Comparison of ENCODE assay signal across 28 mouse cellular contexts in the genomic region with DNA sequence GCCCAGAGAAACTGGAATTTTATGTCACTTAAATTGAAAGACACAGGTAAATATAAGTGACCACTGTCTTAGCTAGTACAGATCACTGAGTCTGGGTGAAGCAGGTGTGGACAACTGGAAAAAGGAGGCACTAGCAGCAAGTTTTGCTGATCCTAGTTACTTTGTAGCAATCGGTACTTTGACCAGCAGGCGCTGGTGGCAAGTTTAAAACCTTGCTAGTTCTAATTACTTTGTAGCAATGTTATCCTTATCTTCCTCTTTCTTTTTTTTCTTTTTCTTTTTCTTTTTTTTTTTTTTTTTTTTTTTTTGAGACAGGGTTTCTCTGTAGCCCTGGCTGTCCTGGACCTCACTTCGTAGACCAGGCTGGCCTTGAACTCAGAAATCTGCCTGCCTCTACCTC. TPM values are rescaled to one million over a fixed set of nuclear protein-coding genes. Genes with fewer than 3 reads are reported as not detected.
DNase-seq lines count a peak whose midpoint lies in the region; TF ChIP-seq lines count a peak whose summit lies in the region.
"Had no signal": no experiment of that assay in that cellular context is flagged by ENCODE, and none has a peak within 500 bp of the region (broad histone marks: within the 10 kb centered on the region; RNA-seq: fewer than 3 reads in every experiment).

No protein-coding gene starts in this region.

- H3K4me3 ChIP-seq in ES-Bruce4 (ENCODE audit: low read depth, low read length) (no peak overlapping the region), ES-E14 (ENCODE audit: insufficient read depth in 1 of 2, low read depth in 1 of 2, low read length in 2 of 2, poor library complexity in 1 of 2, severe bottlenecking in 1 of 2) (no peak overlapping the region), MEL (ENCODE audit: control insufficient read depth in 1 of 2, insufficient read depth in 1 of 2, low read depth in 2 of 2, low read length in 2 of 2) (no peak overlapping the region)

- no peaks in the 10 kb centered on the region for H3K79me2 ChIP-seq in MEL (ENCODE audit: control insufficient read depth, insufficient read depth, low read length, poor library complexity)

- H3K27ac ChIP-seq in ES-Bruce4 (ENCODE audit: insufficient read depth, low read length): peak overlapping the region; percentile 81
- peak overlapping the region; percentile 84; the same call in 1 of the 2 replicates for H3K27ac ChIP-seq in ES-E14 (ENCODE audit: insufficient read depth, low read depth, low read length, poor library complexity, severe bottlenecking)
- no peak overlapping the region for H3K27ac ChIP-seq in MEL (ENCODE audit: control insufficient read depth, low read depth, low read length)

- peak; percentile 66 for DNase-seq in testis, postnatal 14 days (ENCODE audit: low spot score)
- no peak for DNase-seq in testis, postnatal 10 days (ENCODE audit: low spot score)
- no peak for DNase-seq in ES-E14 (ENCODE audit: low read depth, low spot score)
- no peak for DNase-seq in MEL (ENCODE audit: low read depth, low spot score)
- DNase-seq in kidney, postnatal 25 days: no peak
- no peak for DNase-seq in spleen, postnatal 4 days (ENCODE audit: low spot score in 2 of 2)
- DNase-seq in spleen, postnatal 36 days (ENCODE audit: low spot score in 2 of 2): no peak
- DNase-seq: adrenal gland, adult 2 months; adrenal gland, adult 8-10 months; adrenal gland, postnatal 10 days; adrenal gland, postnatal 14 days; adrenal gland, postnatal 25 days; adrenal gland, postnatal 36 days; B cell, adult 2 months; cerebellum, adult 11 months; cerebellum, adult 11-12 months; cerebellum, adult 18-20 months; cerebellum, adult 2 months; cerebellum, adult 8-10 months had no signal

- no peaks in the 10 kb centered on the region for H3K36me3 ChIP-seq in ES-Bruce4 (ENCODE audit: control insufficient read depth, insufficient read depth, low read length, poor library complexity, severe bottlenecking)
- no peaks in the 10 kb centered on the region for H3K36me3 ChIP-seq in ES-E14 (ENCODE audit: control insufficient read depth, insufficient read depth, low read length, poor library complexity, severe bottlenecking)
- H3K36me3 ChIP-seq in MEL (ENCODE audit: control insufficient read depth in 1 of 2, insufficient read depth in 2 of 2, low read length in 2 of 2): peaks cover 0 to 2% of the 10 kb centered on the region in 2 experiments; a peak in 2 of 4 replicates
- H3K36me3 ChIP-seq: G1E had no signal

- no peak for TF ChIP-seq EP300 in ES-Bruce4 (IDR thresholded peaks at IDR 0.05; ENCODE audit: insufficient read depth, low read depth, low read length)
- TF ChIP-seq EP300 in MEL (IDR thresholded peaks at IDR 0.05; ENCODE audit: low read depth in 1 of 2, low read length in 2 of 2): no peak

- no peak for TF ChIP-seq RAD21 in MEL (IDR thresholded peaks at IDR 0.05; ENCODE audit: low read depth, low read length)

- peaks cover 2% of the 10 kb centered on the region for H3K4me1 ChIP-seq in ES-Bruce4 (ENCODE audit: control insufficient read depth, insufficient read depth, low read length)
- peaks cover 6 to 7% of the 10 kb centered on the region in 2 experiments for H3K4me1 ChIP-seq in ES-E14 (ENCODE audit: control insufficient read depth in 2 of 2, insufficient read depth in 2 of 2, low read length in 2 of 2, poor library complexity in 1 of 2)
- peaks cover 0 to 3% of the 10 kb centered on the region in 2 experiments; a peak in 1 of 4 replicates for H3K4me1 ChIP-seq in MEL (ENCODE audit: control insufficient read depth in 1 of 2, insufficient read depth in 2 of 2, low read length in 2 of 2)

- H3K27me3 ChIP-seq in ES-Bruce4 (ENCODE audit: control insufficient read depth, insufficient read depth, low read length, poor library complexity, severe bottlenecking): no peaks in the 10 kb centered on the region
- H3K27me3 ChIP-seq in MEL (ENCODE audit: control insufficient read depth in 1 of 2, insufficient read depth in 2 of 2, low read length in 2 of 2): peaks cover 1 to 10% of the 10 kb centered on the region in 2 experiments
- H3K27me3 ChIP-seq: Patski had no signal

- TF ChIP-seq POLR2A in ES-Bruce4 (IDR thresholded peaks at IDR 0.05; ENCODE audit: insufficient read depth, low read length): no peak
- TF ChIP-seq POLR2A in MEL (IDR thresholded peaks at IDR 0.05; ENCODE audit: control insufficient read depth in 1 of 2, insufficient read depth in 1 of 2, low read depth in 1 of 2, low read length in 2 of 2, poor library complexity in 1 of 2): no peak

- H3K9ac ChIP-seq in ES-Bruce4 (ENCODE audit: low read depth, poor library complexity, severe bottlenecking) (0 out of 2 replicates have a peak overlapping the region, but pooled peaks have one; percentile 39), ES-E14 (ENCODE audit: insufficient read depth, low read depth, low read length, poor library complexity, severe bottlenecking) (no peak overlapping the region), MEL (ENCODE audit: control insufficient read depth, low read depth, low read length, poor library complexity, severe bottlenecking) (no peak overlapping the region)

- in situ Hi-C loops in ES-E14 (cut with MboI; ENCODE audit: low sequenced_read_pairs in 2 of 2, unreplicated experiment in 2 of 2): no loop called here

- H3K9me3 ChIP-seq in ES-Bruce4 (replicated peaks; ENCODE audit: control insufficient read depth, insufficient read depth, low read length, poor library complexity, severe bottlenecking): no peaks in the 10 kb centered on the region
- H3K9me3 ChIP-seq in ES-E14 (ENCODE audit: control insufficient read depth, insufficient read depth, low read depth, low read length): no peaks in the 10 kb centered on the region
- no peaks in the 10 kb centered on the region for H3K9me3 ChIP-seq in MEL (replicated peaks; ENCODE audit: insufficient read depth, low read length)
- H3K9me3 ChIP-seq: G1E had no signal

- TF ChIP-seq CTCF in ES-Bruce4 (IDR thresholded peaks at IDR 0.05; ENCODE audit: low read depth, low read length) (no peak), MEL (IDR thresholded peaks at IDR 0.05 in 2 of 3, conservative IDR thresholded peaks at IDR 0.05 in 1 of 3; ENCODE audit: control insufficient read depth in 1 of 3, insufficient read depth in 1 of 3, low read depth in 2 of 3, low read length in 3 of 3, poor library complexity in 1 of 3, severe bottlenecking in 1 of 3) (no peak)

TF ChIP-seq in ES-E14, 5 proteins besides CTCF, POLR2A, EP300 and RAD21:
- TF ChIP-seq CHD2 (IDR thresholded peaks at IDR 0.05; ENCODE audit: low read depth, low read length) (no peak), ZNF384 (IDR thresholded peaks at IDR 0.05; ENCODE audit: low read depth, low read length) (0 out of 2 replicates have a peak, but pooled peaks have one; percentile 33)

TF ChIP-seq in MEL, 35 proteins besides CTCF, POLR2A, EP300 and RAD21:
- peak; percentile 68 for TF ChIP-seq ZNF384 (IDR thresholded peaks at IDR 0.05; ENCODE audit: low read depth, low read length)
- TF ChIP-seq MAZ (IDR thresholded peaks at IDR 0.05; ENCODE audit: low read depth, low read length): no peak
- no peak for TF ChIP-seq RCOR1 (IDR thresholded peaks at IDR 0.05; ENCODE audit: low read depth, low read length)
- TF ChIP-seq KAT2A (conservative IDR thresholded peaks at IDR 0.05; ENCODE audit: low read depth, low read length): no peak
- no peak for TF ChIP-seq ELF1 (IDR thresholded peaks at IDR 0.05; ENCODE audit: low read depth, low read length)

RNA-seq across cellular contexts. Expression of a gene that starts 4.4 kb away (rescaled TPM):
- polyA plus RNA-seq in ES-Bruce4 (2011; ENCODE audit: insufficient read depth, insufficient read length, low read depth, missing spikeins) (16.7 and 18.0 TPM in 2 replicates), MEL (2012; ENCODE audit: insufficient read depth in 1 of 2, insufficient read length in 2 of 2, low read depth in 1 of 2, low replicate concordance in 2 of 2, missing spikeins in 1 of 2) (not detected)
- total RNA-seq in ES-E14 (2012; rRNA removed) (23.3 and 160 TPM in 2 replicates), MEL (2012; rRNA removed) (not detected in 2 replicates)
- total RNA-seq: adrenal gland, adult 18-20 months; adrenal gland, adult 2 months; adrenal gland, adult 8-10 months; adrenal gland, postnatal 10 days; adrenal gland, postnatal 14 days; adrenal gland, postnatal 25 days; adrenal gland, postnatal 36 days; adrenal gland, postnatal 4 days; CH12.LX; G1E had no signal
- polyA plus RNA-seq: activated CD4-positive, CD25-positive, alpha-beta regulatory T cell, adult 4 months; adrenal gland, adult 2 months; brain, embryonic 14.5 days; CD4-positive, CD25-positive, alpha-beta regulatory T cell, adult 4 months; cerebellum, adult 2 months; G1E; Patski had no signal

RNA-seq across cellular contexts. Expression of a gene that starts 17.5 kb away (rescaled TPM):
- polyA plus RNA-seq in ES-Bruce4 (2011; ENCODE audit: insufficient read depth, insufficient read length, low read depth, missing spikeins): 6.9 and 7.9 TPM in 2 replicates
- 5.0 and 5.4 TPM in 2 replicates for total RNA-seq in ES-E14 (2012; rRNA removed)
- total RNA-seq in MEL (2012; rRNA removed): not detected in 2 replicates
- under 1 TPM in 1 of 2 experiments, not detected in 1; 0.03 TPM for polyA plus RNA-seq in MEL (2012; ENCODE audit: insufficient read depth in 1 of 2, insufficient read length in 2 of 2, low read depth in 1 of 2, low replicate concordance in 2 of 2, missing spikeins in 1 of 2)
- total RNA-seq: adrenal gland, adult 18-20 months; adrenal gland, adult 2 months; adrenal gland, adult 8-10 months; adrenal gland, postnatal 10 days; adrenal gland, postnatal 14 days; adrenal gland, postnatal 25 days; adrenal gland, postnatal 36 days; adrenal gland, postnatal 4 days; CH12.LX; G1E had no signal
- polyA plus RNA-seq: adrenal gland, adult 2 months; CD4-positive, CD25-positive, alpha-beta regulatory T cell, adult 4 months; G1E had no signal

RNA-seq across cellular contexts. Expression of a gene that starts 40.6 kb away (rescaled TPM):
- 184 and 191 TPM in 2 replicates for polyA plus RNA-seq in ES-Bruce4 (2011; ENCODE audit: insufficient read depth, insufficient read length, low read depth, missing spikeins)
- 726 and 963 TPM in 2 replicates for total RNA-seq in ES-E14 (2012; rRNA removed)
- 1,306 and 1,519 TPM in 2 replicates for total RNA-seq in MEL (2012; rRNA removed)
- 1,000 to 10,000 TPM in 1 of 2 experiments, not detected in 1; 1,694 TPM for polyA plus RNA-seq in MEL (2012; ENCODE audit: insufficient read depth in 1 of 2, insufficient read length in 2 of 2, low read depth in 1 of 2, low replicate concordance in 2 of 2, missing spikeins in 1 of 2)

RNA-seq across cellular contexts. Expression of a gene that starts 50.9 kb away (rescaled TPM):
- polyA plus RNA-seq in ES-Bruce4 (2011; ENCODE audit: insufficient read depth, insufficient read length, low read depth, missing spikeins) (85.7 and 86.6 TPM in 2 replicates), MEL (2012; ENCODE audit: insufficient read depth in 1 of 2, insufficient read length in 2 of 2, low read depth in 1 of 2, low replicate concordance in 2 of 2, missing spikeins in 1 of 2) (10 to 100 TPM in 1 of 2 experiments, not detected in 1; 58.5 TPM)
- total RNA-seq in ES-E14 (2012; rRNA removed) (42.5 and 75.9 TPM in 2 replicates), MEL (2012; rRNA removed) (55.3 and 56.8 TPM in 2 replicates)

Comparison
In these comparisons a context has a peak if more than half of its experiments do, and no peak if none do; other contexts are left out.
1. RNA of a gene that starts 4.4 kb away (total RNA-seq): 23.3 to 160 TPM in ES-E14; not detected in MEL; every median in the first group is over 10 times any median in the second.